Mouse (Mus musculus) lung, adult 2 months (tissue): ENCODE measurements around the gene Polr2j.

Source experiments
- CTCF ChIP-seq: fragments of 200-500 bp; IDR thresholded peaks from 2 replicates; pipeline ENCODE4 v1.5.1; 2011; ENCODE audit warnings: mild to moderate bottlenecking, low read length, control low read depth; ENCODE audit not compliant: insufficient read depth
- POLR2A ChIP-seq: fragments of 200-500 bp; IDR thresholded peaks from 2 replicates; pipeline ENCODE4 v1.6.1; 2011; ENCODE audit warnings: low read depth, mild to moderate bottlenecking, control low read depth, low read length, borderline replicate concordance; ENCODE audit errors: extremely low read depth

DNA sequence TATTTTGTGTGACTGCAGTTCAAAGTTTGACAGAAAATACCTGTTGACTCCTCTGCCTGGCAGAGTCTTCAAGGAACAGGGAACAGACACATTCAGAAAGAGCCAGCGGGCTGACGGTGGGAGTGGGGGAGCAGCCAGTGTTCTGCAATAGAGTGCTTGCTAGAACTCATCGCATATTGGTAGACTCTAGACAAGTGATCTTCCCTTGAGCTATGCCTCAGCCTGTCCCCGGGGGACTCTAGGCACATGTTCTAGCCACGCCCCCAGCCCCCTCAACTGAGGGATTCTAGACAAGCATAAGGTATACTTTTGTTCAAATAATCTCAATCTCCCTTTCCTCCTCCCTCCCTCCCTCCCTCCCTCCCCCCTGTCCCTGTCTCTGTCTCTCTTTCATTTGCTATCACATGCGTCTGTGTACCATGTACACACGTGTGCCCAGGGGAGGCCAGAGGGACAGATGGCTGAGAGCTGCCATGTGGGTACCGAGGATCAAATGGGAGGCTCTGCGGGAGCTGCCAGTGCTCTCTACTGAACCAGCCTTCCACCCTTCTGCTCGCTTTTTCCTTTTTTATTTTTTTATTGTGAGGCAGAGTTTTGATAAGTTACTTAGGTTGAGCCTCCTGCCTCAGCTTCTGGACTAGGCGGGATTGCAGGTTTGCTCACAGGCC lies 47.5 kb downstream of the Polr2j start:
- TF ChIP-seq POLR2A: no peak
- TF ChIP-seq CTCF: no peak
